Mouse (Mus musculus): ENCODE measurements around the gene Ifih1. TPM values are rescaled to one million over a fixed set of nuclear protein-coding genes. Genes with fewer than 3 reads are reported as not detected.

Gene Ifih1
- total and polyA plus RNA-seq, 3 experiments, result 2.0 to 3.6 (median 2.2) TPM

DNA sequence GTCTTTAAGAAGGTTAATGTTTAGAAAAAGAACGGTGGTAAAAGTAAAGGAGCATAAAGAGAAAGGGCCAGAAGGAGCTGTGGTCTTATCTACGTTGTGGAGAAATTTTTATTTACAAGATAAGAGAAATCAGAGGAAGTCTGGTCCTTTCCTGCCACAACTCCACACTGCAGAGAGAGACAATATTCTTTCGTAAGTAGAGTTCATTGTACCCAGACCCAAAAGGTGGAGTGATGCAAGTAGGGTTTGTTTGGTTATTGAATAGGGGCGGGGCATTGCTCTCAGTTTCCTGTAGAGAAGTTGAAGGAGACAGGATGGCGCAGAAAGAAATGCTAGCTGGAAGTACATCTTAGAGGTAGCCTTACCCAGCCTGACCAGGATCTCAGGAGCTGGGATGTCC is 60.3 kb downstream of the Ifih1 start:
- Histone ChIP-seq H3K9me3 (replicated peaks; ENCODE audit: low read length) (no peaks in the 10 kb centered on the region), H3K36me3 (replicated peaks in 1 of 2; ENCODE audit: control insufficient read depth in 1 of 2, insufficient read depth in 1 of 2, low read length in 1 of 2) (no peaks in the 10 kb centered on the region), H3K4me1 (ENCODE audit: control insufficient read depth in 1 of 2, insufficient read depth in 2 of 2) (no peaks in the 10 kb centered on the region), H3K4me3 (replicated peaks in 1 of 3; ENCODE audit: low read depth in 2 of 3, low read length in 2 of 3, poor library complexity in 1 of 3) (no peak overlapping the region), H3K27ac (ENCODE audit: insufficient read depth, low read depth) (no peak overlapping the region), H3K4me2 (ENCODE audit: insufficient read depth, low read depth, poor library complexity, severe bottlenecking) (no peak overlapping the region), H3K79me2 (replicated peaks; ENCODE audit: control insufficient read depth, extremely low read depth, insufficient read depth, poor library complexity, severe bottlenecking) (no peaks in the 10 kb centered on the region), H3K9ac (ENCODE audit: insufficient read depth, low read depth) (no peak overlapping the region), H3K27me3 (replicated peaks) (no peaks in the 10 kb centered on the region)
- dilution Hi-C loops (cut with MboI; ENCODE audit: extremely low pct_ligation_motif_present, extremely low pct_unique_long_range_greater_than_20kb, low sequenced_read_pairs) (no loop called here), in situ Hi-C loops (cut with MboI; ENCODE audit: low pct_ligation_motif_present, low pct_unique_long_range_greater_than_20kb, low sequenced_read_pairs) (no loop called here)
- DNase-seq (ENCODE audit: extremely low read depth), result no peak
- TF ChIP-seq JUND (conservative IDR thresholded peaks at IDR 0.05; ENCODE audit: low read depth, low read length) (no peak), HCFC1 (IDR thresholded peaks at IDR 0.05; ENCODE audit: low read depth, low read length) (no peak)

DNA sequence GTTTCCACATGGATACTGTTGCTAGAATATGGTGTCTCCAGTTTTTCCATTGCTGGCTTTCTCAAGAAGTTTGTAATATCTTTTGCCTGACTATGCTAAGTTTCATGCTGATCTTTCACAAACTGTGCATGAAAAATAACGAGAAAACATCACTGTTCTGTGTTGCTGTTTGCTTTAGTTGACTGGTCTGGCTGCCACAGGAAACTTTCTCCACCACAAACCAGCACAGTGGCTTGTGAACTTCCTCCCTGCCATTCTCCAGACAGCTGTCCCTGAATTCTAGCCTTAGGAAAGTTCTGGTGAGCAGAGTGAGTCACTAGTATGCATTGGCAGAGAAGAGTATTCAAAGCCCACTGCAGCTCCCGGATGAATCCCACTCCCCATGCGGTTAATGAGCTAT is 71.1 kb downstream of the Ifih1 start:
- in situ Hi-C loops (cut with MboI; ENCODE audit: low pct_ligation_motif_present, low pct_unique_long_range_greater_than_20kb, low sequenced_read_pairs), result no loop called here
- Histone ChIP-seq H3K9ac (ENCODE audit: insufficient read depth, low read depth) (no peak overlapping the region), H3K9me3 (replicated peaks; ENCODE audit: low read length) (no peaks in the 10 kb centered on the region), H3K79me2 (replicated peaks; ENCODE audit: control insufficient read depth, extremely low read depth, insufficient read depth, poor library complexity, severe bottlenecking) (no peaks in the 10 kb centered on the region), H3K4me1 (ENCODE audit: control insufficient read depth in 1 of 2, insufficient read depth in 2 of 2) (peaks cover 0 to 5% of the 10 kb centered on the region in 2 experiments; a peak in 1 of 4 replicates), H3K27me3 (replicated peaks) (no peaks in the 10 kb centered on the region), H3K4me3 (replicated peaks in 1 of 3; ENCODE audit: low read depth in 2 of 3, low read length in 2 of 3, poor library complexity in 1 of 3) (no peak overlapping the region), H3K4me2 (ENCODE audit: insufficient read depth, low read depth, poor library complexity, severe bottlenecking) (no peak overlapping the region), H3K27ac (ENCODE audit: insufficient read depth, low read depth) (no peak overlapping the region), H3K36me3 (replicated peaks in 1 of 2; ENCODE audit: control insufficient read depth in 1 of 2, insufficient read depth in 1 of 2, low read length in 1 of 2) (no peaks in the 10 kb centered on the region)
- dilution Hi-C loops (cut with MboI; ENCODE audit: extremely low pct_ligation_motif_present, extremely low pct_unique_long_range_greater_than_20kb, low sequenced_read_pairs), result no loop called here
- no peak for DNase-seq (ENCODE audit: extremely low read depth)
- no peak for TF ChIP-seq MAZ (IDR thresholded peaks at IDR 0.05; ENCODE audit: low read depth, low read length)
- TF ChIP-seq ZNF384 (IDR thresholded peaks at IDR 0.05; ENCODE audit: low read depth, low read length), result no peak
- TF ChIP-seq ZMIZ1 (IDR thresholded peaks at IDR 0.05; ENCODE audit: low read depth, low read length), result no peak
- no peak for TF ChIP-seq MXI1 (IDR thresholded peaks at IDR 0.05; ENCODE audit: low read depth, low read length)
- TF ChIP-seq BHLHE40 (IDR thresholded peaks at IDR 0.05; ENCODE audit: low read depth, low read length), result no peak
- no peak for TF ChIP-seq MAX (IDR thresholded peaks at IDR 0.05; ENCODE audit: low read length)
- no peak for TF ChIP-seq SIN3A (IDR thresholded peaks at IDR 0.05; ENCODE audit: low read length)
- TF ChIP-seq KAT2A (IDR thresholded peaks at IDR 0.05; ENCODE audit: insufficient replicate concordance, low read length), result no peak
- TF ChIP-seq POLR2A (IDR thresholded peaks at IDR 0.05; ENCODE audit: low read depth, low read length), result no peak

DNA sequence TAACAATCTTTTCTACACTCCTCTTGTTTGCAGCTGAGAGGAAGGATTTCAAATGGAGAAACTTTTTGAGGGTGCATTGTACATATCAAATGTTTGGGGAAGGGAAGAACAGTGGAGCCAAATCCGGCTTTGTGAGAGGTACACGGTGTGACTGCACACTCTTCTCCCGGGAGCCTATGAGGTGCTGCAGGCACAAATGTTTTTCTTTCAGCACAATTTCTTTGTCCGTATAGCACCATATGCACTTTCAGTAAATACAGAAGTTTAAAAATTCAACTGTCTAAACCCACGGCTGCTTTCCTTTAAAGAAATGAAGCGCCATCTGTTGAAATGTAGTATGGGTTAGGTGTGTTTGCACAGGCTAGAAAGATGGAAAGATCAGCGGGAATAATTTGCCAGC is 71.8 kb downstream of the Ifih1 start:
- no peak overlapping the region for H3K27ac ChIP-seq (ENCODE audit: insufficient read depth, low read depth)
- no peaks in the 10 kb centered on the region for H3K27me3 ChIP-seq (replicated peaks)
- no peak for TF ChIP-seq TCF12 (IDR thresholded peaks at IDR 0.05; ENCODE audit: low read depth, low read length)
- TF ChIP-seq RCOR1 (conservative IDR thresholded peaks at IDR 0.05; ENCODE audit: low read depth, low read length), result no peak
- no peak for TF ChIP-seq USF1 (IDR thresholded peaks at IDR 0.05; ENCODE audit: low read depth, low read length)
- TF ChIP-seq MYC (IDR thresholded peaks at IDR 0.05; ENCODE audit: low read depth, low read length), result no peak
- TF ChIP-seq MAFK (IDR thresholded peaks at IDR 0.05; ENCODE audit: insufficient replicate concordance, low read length), result no peak
- TF ChIP-seq ZMIZ1 (IDR thresholded peaks at IDR 0.05; ENCODE audit: low read depth, low read length), result no peak
- TF ChIP-seq ZC3H11A (IDR thresholded peaks at IDR 0.05; ENCODE audit: low read depth, low read length), result no peak
- TF ChIP-seq UBTF (IDR thresholded peaks at IDR 0.05; ENCODE audit: low read depth, low read length), result no peak
- no peak for TF ChIP-seq BHLHE40 (IDR thresholded peaks at IDR 0.05; ENCODE audit: low read depth, low read length)
- no peak for TF ChIP-seq EP300 (IDR thresholded peaks at IDR 0.05; ENCODE audit: low read length)
- no peak for TF ChIP-seq ELF1 (IDR thresholded peaks at IDR 0.05; ENCODE audit: low read depth, low read length)
- no peak for TF ChIP-seq JUND (conservative IDR thresholded peaks at IDR 0.05; ENCODE audit: low read depth, low read length)
- TF ChIP-seq MAX (IDR thresholded peaks at IDR 0.05; ENCODE audit: low read length), result no peak
- H3K9ac ChIP-seq (ENCODE audit: insufficient read depth, low read depth), result no peak overlapping the region
- H3K79me2 ChIP-seq (replicated peaks; ENCODE audit: control insufficient read depth, extremely low read depth, insufficient read depth, poor library complexity, severe bottlenecking), result no peaks in the 10 kb centered on the region
- no peak for DNase-seq (ENCODE audit: extremely low read depth)
- H3K9me3 ChIP-seq (replicated peaks; ENCODE audit: low read length), result no peaks in the 10 kb centered on the region
- no peak overlapping the region for H3K4me2 ChIP-seq (ENCODE audit: insufficient read depth, low read depth, poor library complexity, severe bottlenecking)
- dilution Hi-C loops (cut with MboI; ENCODE audit: extremely low pct_ligation_motif_present, extremely low pct_unique_long_range_greater_than_20kb, low sequenced_read_pairs) (no loop called here), in situ Hi-C loops (cut with MboI; ENCODE audit: low pct_ligation_motif_present, low pct_unique_long_range_greater_than_20kb, low sequenced_read_pairs) (no loop called here)
- H3K4me3 ChIP-seq (replicated peaks in 1 of 3; ENCODE audit: low read depth in 2 of 3, low read length in 2 of 3, poor library complexity in 1 of 3), result no peak overlapping the region
- peaks cover 0 to 5% of the 10 kb centered on the region in 2 experiments; a peak in 1 of 4 replicates for H3K4me1 ChIP-seq (ENCODE audit: control insufficient read depth in 1 of 2, insufficient read depth in 2 of 2)
- H3K36me3 ChIP-seq (replicated peaks in 1 of 2; ENCODE audit: control insufficient read depth in 1 of 2, insufficient read depth in 1 of 2, low read length in 1 of 2), result no peaks in the 10 kb centered on the region
